Mouse (Mus musculus): ENCODE measurements around the gene Gcnt1. TPM values are rescaled to one million over a fixed set of nuclear protein-coding genes. Genes with fewer than 3 reads are reported as not detected.

Gene Gcnt1
- polyA plus RNA-seq, 1 experiment from 2014 or later = 5.9 TPM

DNA sequence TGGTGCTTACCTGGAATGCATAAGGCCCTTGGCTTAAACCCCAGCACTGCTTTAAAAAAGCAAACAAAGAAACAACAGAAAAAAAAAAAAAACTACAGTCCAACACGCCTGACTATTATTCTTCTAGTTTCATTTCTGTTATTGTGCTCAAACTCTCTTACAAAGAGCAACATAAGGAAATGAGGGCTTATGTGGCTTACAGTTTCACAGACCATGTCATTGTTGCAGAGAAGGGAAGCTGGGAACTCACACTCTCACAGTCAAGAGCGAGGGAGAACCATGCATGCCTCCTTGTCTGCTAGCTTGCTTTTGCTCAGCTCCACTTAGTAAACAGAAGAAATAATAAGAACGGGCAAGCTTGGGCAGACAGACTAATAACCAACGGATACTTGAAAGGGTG is 52.9 kb downstream of the Gcnt1 start:
- no peaks in the 10 kb centered on the region for H3K4me1 ChIP-seq
- no peaks in the 10 kb centered on the region for H3K27me3 ChIP-seq
- no peak overlapping the region for H3K4me2 ChIP-seq (replicated peaks)
- no peak overlapping the region for H3K9ac ChIP-seq
- WGBS = 91% methylated on average over 4 of the region's 4 CpGs
- no peak overlapping the region for H3K4me3 ChIP-seq
- no peak for ATAC-seq (ENCODE audit: insufficient number of reproducible peaks, insufficient read depth, low FRiP score, low TSS enrichment)
- H3K27ac ChIP-seq = no peak overlapping the region
- no peaks in the 10 kb centered on the region for H3K36me3 ChIP-seq
- no peaks in the 10 kb centered on the region for H3K9me3 ChIP-seq

DNA sequence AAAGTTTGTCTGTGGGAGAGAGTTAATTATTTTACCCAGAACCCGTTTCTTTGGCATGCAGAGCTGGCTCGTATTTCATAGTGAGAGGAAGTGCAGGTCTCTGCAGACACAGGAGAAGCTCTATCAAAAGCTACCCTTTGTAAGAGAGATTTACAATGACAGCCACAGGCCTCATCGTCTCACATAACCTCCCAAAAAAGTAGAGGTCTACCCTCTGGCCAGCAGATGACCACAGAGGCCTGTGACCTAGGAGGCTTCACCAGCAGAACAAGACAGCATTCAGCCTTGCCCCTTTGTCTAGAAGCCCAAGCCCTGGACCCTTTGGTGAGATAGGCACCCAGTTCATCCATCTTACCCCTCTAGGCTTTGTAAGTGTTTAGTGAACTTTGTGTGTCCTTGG is 53.9 kb downstream of the Gcnt1 start:
- Histone ChIP-seq H3K9me3 (no peaks in the 10 kb centered on the region), H3K27me3 (no peaks in the 10 kb centered on the region), H3K36me3 (no peaks in the 10 kb centered on the region), H3K9ac (no peak overlapping the region), H3K4me2 (replicated peaks) (no peak overlapping the region), H3K4me1 (no peaks in the 10 kb centered on the region), H3K4me3 (no peak overlapping the region), H3K27ac (no peak overlapping the region)
- ATAC-seq (ENCODE audit: insufficient number of reproducible peaks, insufficient read depth, low FRiP score, low TSS enrichment) = no peak
- 7% methylated on average over 3 of the region's 3 CpGs for WGBS

DNA sequence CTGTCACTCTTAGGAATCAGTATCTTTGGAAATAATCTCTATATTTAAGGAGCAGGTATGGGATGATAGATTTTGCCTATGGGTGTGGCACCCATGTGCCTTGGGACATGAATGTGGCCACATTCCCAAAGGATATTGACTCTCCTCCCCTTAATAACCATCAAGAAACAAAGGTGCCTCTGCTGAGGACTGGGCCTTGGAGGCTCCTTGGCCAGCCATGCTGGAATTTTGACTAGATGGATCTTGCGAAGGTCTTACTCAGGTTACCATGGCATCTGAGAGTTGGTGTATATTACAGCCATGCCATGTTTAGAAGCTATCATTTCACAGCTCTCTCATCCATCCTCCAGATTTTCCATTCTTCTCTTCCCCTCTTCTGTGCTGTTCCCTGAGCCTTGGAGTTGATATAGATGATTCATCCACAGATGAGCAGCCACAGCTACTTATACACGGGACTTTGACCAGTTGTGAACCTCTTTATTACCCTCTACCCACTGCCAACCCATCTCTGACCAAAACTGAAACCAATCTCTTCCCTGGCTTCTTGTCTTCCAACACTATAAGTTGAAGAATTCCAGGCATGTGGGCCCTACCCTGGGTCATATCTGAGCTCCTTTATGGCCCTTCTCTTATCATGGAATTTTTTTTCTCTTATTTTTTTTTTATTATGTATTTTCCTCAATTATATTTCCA is 56.2 kb downstream of the Gcnt1 start:
- ATAC-seq (ENCODE audit: insufficient number of reproducible peaks, insufficient read depth, low FRiP score, low TSS enrichment) = no peak
- H3K9me3 ChIP-seq = no peaks in the 10 kb centered on the region
- H3K9ac ChIP-seq = no peak overlapping the region
- no peaks in the 10 kb centered on the region for H3K36me3 ChIP-seq
- no peaks in the 10 kb centered on the region for H3K27me3 ChIP-seq
- H3K27ac ChIP-seq = no peak overlapping the region
- 90% methylated on average over 2 of the region's 2 CpGs for WGBS
- H3K4me1 ChIP-seq = no peaks in the 10 kb centered on the region
- H3K4me2 ChIP-seq (replicated peaks) = no peak overlapping the region
- H3K4me3 ChIP-seq = no peak overlapping the region

DNA sequence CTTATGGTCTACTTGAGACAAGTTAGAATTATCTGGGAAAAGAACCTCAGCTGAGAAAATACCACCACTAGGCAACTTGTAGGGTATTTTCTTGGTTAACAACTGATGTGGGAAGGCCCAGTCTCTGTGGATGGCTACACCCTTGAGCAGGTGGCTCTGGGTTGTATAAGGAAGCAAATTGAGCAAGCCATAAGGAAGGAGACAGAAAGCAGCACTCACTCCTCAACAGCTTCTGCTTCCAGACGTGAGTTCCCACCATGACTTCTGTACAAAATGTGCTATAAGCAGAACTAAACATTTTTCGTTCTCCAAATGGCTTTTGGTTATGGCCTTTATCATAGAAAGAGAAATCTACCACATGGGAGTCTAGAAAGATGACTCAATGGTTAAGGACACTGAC is 58.2 kb downstream of the Gcnt1 start:
- no peak overlapping the region for H3K9ac ChIP-seq
- ATAC-seq (ENCODE audit: insufficient number of reproducible peaks, insufficient read depth, low FRiP score, low TSS enrichment) = no peak
- H3K36me3 ChIP-seq = no peaks in the 10 kb centered on the region
- no peak overlapping the region for H3K27ac ChIP-seq
- no peaks in the 10 kb centered on the region for H3K4me1 ChIP-seq
- H3K9me3 ChIP-seq = no peaks in the 10 kb centered on the region
- H3K4me3 ChIP-seq = no peak overlapping the region
- WGBS = 81% methylated on average over 2 of the region's 2 CpGs
- H3K27me3 ChIP-seq = no peaks in the 10 kb centered on the region
- no peak overlapping the region for H3K4me2 ChIP-seq (replicated peaks)

DNA sequence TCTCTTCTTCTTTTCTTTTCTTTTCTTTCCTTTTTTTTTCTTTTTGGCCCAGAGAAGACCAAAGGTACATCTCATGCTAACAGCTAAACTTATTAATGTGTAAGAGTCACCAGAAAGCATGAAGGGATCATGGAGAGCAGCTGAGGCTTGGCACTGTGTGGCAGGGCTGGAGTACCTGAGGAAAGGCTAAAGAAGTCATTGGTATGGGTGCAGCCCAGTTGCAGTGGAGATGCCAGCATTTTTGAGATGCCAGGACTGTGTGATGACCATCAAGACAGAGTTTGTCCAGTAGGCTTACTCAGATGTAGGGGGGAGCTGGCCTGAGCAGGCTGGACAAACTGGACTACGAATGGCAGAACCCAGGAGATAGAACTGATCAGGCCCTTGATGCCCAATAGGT is 58.9 kb downstream of the Gcnt1 start:
- 61% methylated on average over 1 of the region's 1 CpGs for WGBS
- Histone ChIP-seq H3K9me3 (no peaks in the 10 kb centered on the region), H3K4me3 (no peak overlapping the region), H3K27ac (no peak overlapping the region), H3K4me2 (replicated peaks) (no peak overlapping the region), H3K4me1 (no peaks in the 10 kb centered on the region), H3K9ac (no peak overlapping the region), H3K27me3 (no peaks in the 10 kb centered on the region), H3K36me3 (no peaks in the 10 kb centered on the region)
- no peak for ATAC-seq (ENCODE audit: insufficient number of reproducible peaks, insufficient read depth, low FRiP score, low TSS enrichment)

DNA sequence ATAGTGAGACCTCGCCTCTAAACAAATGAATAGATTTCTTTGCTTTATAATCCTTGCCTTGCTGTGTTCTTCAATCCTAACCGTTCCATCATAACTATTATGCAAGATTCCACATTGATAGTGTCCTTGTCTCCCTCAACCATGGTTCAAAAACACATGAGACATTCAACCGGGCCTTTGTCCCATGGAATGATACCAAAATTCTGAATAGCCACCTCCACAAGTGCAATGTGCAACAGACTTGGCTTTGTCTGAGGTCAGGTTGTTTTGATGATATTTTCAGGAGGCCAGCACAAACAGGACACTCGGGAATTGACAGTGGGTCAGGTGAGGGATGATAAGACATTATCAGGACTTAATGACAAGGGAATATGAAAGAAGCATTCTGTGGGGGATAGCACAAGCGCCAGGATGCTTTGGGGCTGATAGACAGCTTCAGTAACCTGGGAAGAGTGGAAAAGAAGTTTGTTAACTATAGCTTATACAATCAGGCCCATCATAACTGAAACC is 59.9 kb downstream of the Gcnt1 start:
- 86% methylated on average over 5 of the region's 5 CpGs for WGBS
- no peak overlapping the region for H3K27ac ChIP-seq
- H3K4me1 ChIP-seq = no peaks in the 10 kb centered on the region
- no peak overlapping the region for H3K4me3 ChIP-seq
- no peaks in the 10 kb centered on the region for H3K9me3 ChIP-seq
- no peak for ATAC-seq (ENCODE audit: insufficient number of reproducible peaks, insufficient read depth, low FRiP score, low TSS enrichment)
- H3K4me2 ChIP-seq (replicated peaks) = no peak overlapping the region
- no peak overlapping the region for H3K9ac ChIP-seq
- H3K36me3 ChIP-seq = no peaks in the 10 kb centered on the region
- H3K27me3 ChIP-seq = no peaks in the 10 kb centered on the region

DNA sequence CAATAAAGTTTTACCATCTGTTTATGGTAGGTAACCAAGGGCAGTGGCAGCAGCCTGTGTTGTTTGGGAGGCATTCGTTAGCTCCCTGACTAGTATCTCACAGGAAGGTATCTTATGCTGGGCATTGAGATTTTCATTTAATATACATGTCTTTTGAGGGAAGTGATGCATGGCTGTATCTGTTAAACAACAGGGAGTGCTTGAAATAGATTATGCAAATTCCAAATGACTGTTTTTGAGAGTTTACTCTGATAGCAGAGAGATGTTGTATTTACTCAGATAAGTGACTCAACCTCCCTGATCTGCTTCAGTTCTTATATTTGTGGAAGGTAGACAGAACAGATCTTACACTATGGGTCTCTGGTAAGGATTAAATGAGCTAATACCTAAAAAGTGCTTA is 61.1 kb downstream of the Gcnt1 start:
- no peak overlapping the region for H3K9ac ChIP-seq
- 83% methylated on average over 1 of the region's 1 CpGs for WGBS
- no peaks in the 10 kb centered on the region for H3K9me3 ChIP-seq
- ATAC-seq (ENCODE audit: insufficient number of reproducible peaks, insufficient read depth, low FRiP score, low TSS enrichment) = no peak
- H3K27me3 ChIP-seq = no peaks in the 10 kb centered on the region
- H3K27ac ChIP-seq = no peak overlapping the region
- H3K4me1 ChIP-seq = no peaks in the 10 kb centered on the region
- no peak overlapping the region for H3K4me3 ChIP-seq
- no peaks in the 10 kb centered on the region for H3K36me3 ChIP-seq
- no peak overlapping the region for H3K4me2 ChIP-seq (replicated peaks)

DNA sequence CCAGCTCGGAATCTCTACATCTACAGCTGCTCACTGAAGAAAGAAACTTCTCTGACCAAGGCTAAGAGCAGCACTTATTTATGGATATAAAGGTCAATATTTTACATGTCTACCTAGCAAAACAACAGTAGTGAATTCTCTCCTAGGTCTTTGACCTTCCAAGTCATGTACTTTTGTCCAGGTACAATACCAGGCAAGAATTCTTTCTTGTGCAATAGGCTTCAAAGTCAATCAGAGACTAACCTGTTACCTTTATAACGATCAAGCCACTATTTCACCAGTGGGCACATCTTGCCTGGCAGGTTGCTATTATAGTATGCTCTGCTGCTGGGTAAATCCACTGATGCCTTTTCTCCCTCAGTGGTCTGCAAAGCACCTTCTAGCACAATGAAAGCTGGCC is 61.6 kb downstream of the Gcnt1 start:
- Histone ChIP-seq H3K27ac (no peak overlapping the region), H3K9me3 (no peaks in the 10 kb centered on the region), H3K27me3 (no peaks in the 10 kb centered on the region), H3K4me2 (replicated peaks) (no peak overlapping the region), H3K4me3 (no peak overlapping the region), H3K9ac (no peak overlapping the region), H3K4me1 (no peaks in the 10 kb centered on the region), H3K36me3 (no peaks in the 10 kb centered on the region)
- 92% methylated on average over 2 of the region's 2 CpGs for WGBS
- ATAC-seq (ENCODE audit: insufficient number of reproducible peaks, insufficient read depth, low FRiP score, low TSS enrichment) = no peak

DNA sequence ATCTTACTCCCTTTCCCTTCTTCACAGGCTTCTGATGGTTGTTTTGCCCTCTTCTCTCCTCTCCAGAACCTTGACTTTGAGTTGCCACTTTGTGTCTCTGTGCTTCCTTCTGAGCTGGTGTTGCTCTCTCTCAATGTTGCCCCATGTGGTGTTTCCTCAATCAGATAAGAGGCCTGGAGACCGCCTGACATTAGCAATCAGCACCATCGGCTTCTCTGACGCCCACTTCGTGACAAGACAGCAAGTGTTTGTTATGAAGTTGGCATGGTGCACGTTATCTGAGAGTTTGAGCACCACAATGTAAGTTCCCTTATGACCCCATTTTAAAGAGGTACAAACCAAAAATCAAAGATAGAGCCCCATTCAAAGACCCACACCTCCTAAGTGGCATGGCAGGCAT is 76.6 kb downstream of the Gcnt1 start:
- Histone ChIP-seq H3K36me3 (no peaks in the 10 kb centered on the region), H3K4me1 (no peaks in the 10 kb centered on the region), H3K4me3 (no peak overlapping the region), H3K9me3 (no peaks in the 10 kb centered on the region), H3K4me2 (replicated peaks) (no peak overlapping the region), H3K9ac (no peak overlapping the region), H3K27me3 (no peaks in the 10 kb centered on the region), H3K27ac (no peak overlapping the region)
- ATAC-seq (ENCODE audit: insufficient number of reproducible peaks, insufficient read depth, low FRiP score, low TSS enrichment) = no peak
- WGBS = 85% methylated on average over 5 of the region's 5 CpGs

DNA sequence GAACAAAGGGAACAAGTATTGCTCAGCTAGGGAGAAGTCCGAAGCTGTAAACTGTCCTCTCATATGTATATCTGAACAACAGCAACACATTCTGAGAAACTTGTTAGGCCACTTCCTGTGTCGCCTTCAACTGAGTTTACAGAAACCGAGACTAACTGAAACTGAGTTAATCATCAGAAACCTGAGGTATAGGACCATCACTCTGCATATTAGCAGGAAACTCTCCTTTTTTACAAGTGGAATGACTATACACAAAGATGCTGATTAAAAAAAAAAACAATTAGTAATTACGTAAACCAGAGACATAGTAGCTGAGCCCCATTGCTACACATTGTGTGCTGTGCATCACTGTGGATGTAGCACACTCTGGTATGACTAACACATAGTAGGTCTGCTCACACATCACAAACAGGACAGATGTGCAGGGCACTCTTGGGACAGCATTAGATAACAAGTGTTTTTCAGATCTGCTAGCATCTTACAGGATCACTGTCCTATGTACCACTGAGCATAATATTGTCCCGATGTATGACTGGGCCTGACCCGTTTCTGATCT is 77.4 kb downstream of the Gcnt1 start:
- Histone ChIP-seq H3K4me1 (no peaks in the 10 kb centered on the region), H3K9ac (no peak overlapping the region), H3K4me2 (replicated peaks) (no peak overlapping the region), H3K36me3 (no peaks in the 10 kb centered on the region), H3K4me3 (no peak overlapping the region), H3K9me3 (no peaks in the 10 kb centered on the region), H3K27ac (no peak overlapping the region), H3K27me3 (no peaks in the 10 kb centered on the region)
- no peak for ATAC-seq (ENCODE audit: insufficient number of reproducible peaks, insufficient read depth, low FRiP score, low TSS enrichment)
- 82% methylated on average over 6 of the region's 6 CpGs for WGBS

DNA sequence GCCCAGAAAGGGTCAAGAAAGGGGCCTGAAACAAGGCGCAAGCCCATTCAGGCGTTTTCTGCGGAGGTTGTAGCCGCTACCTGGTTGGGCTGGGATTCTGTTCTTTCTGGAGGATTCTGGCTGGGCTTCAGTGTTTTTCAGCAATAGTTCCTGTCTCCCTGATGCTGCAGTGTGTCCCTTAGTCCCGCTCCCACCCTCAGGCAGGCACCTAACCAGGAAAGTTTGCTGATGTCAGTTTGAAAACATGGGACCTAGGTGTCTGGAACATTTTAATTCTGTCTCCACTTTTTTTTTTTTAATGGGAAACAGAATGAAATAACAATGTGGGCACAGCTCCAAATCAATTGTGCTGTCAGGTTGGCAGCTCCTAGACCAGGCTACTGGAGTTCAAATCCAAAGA is 78.5 kb downstream of the Gcnt1 start:
- no peak for ATAC-seq (ENCODE audit: insufficient number of reproducible peaks, insufficient read depth, low FRiP score, low TSS enrichment)
- no peak overlapping the region for H3K4me2 ChIP-seq (replicated peaks)
- WGBS = 87% methylated on average over 5 of the region's 5 CpGs
- no peak overlapping the region for H3K27ac ChIP-seq
- no peaks in the 10 kb centered on the region for H3K27me3 ChIP-seq
- no peaks in the 10 kb centered on the region for H3K9me3 ChIP-seq
- H3K36me3 ChIP-seq = no peaks in the 10 kb centered on the region
- H3K4me1 ChIP-seq = no peaks in the 10 kb centered on the region
- H3K4me3 ChIP-seq = no peak overlapping the region
- H3K9ac ChIP-seq = no peak overlapping the region

DNA sequence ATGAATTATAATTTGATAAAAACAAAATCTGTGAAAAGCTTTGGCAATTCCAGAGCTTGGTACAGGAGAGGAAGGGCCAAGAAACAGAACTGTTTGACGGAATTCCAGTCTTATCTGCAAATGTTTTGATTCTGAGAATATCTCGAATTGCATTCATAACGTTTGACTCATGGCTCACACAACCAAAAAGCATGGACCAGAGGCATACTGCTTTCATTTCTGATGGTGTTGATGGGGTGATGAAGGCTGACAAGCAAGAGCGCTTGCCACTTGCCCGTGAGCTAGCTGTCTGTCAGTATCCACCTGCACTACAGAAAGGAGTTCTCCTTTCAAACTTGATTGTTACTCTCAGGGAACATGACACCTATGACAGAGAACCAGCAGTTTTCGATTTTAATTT is 83.1 kb downstream of the Gcnt1 start:
- ATAC-seq (ENCODE audit: insufficient number of reproducible peaks, insufficient read depth, low FRiP score, low TSS enrichment) = no peak

More for the DNA sequence above, 83.1 kb downstream of the Gcnt1 start:
- Histone ChIP-seq H3K4me3 (no peak overlapping the region), H3K27ac (no peak overlapping the region), H3K4me2 (replicated peaks) (no peak overlapping the region), H3K9ac (no peak overlapping the region), H3K27me3 (no peaks in the 10 kb centered on the region), H3K4me1 (no peaks in the 10 kb centered on the region), H3K9me3 (no peaks in the 10 kb centered on the region), H3K36me3 (no peaks in the 10 kb centered on the region)
- 63% methylated on average over 6 of the region's 6 CpGs for WGBS
